Mouse (Mus musculus) heart, embryonic 16.5 days (tissue): ENCODE data around the gene Krtap6-2. TPM values are rescaled to one million over a fixed set of nuclear protein-coding genes. Genes with fewer than 3 reads are reported as not detected.

ENCODE experiments used
- polyA plus RNA-seq: library from polyadenylated mRNA; unstranded; fragments of >200 nt; fragmentation: Nextera tagmentation; extraction: Ambion mirVana; gene quantifications from 2 replicates; pipeline ENCODE4 v1.2.1, GENCODE M21; 2015

Krtap6-2 gene
- polyA plus RNA-seq, 1 experiment from 2014 or later = not detected

Other genes starting within 250 kb of the Krtap6-2 start
- not detected in 2 replicates for gene 1110057P08Rik, start 245.4 kb downstream of the Krtap6-2 start, polyA plus RNA-seq
- not detected in 2 replicates for gene Krtap20-2, start 214.2 kb downstream of the Krtap6-2 start, polyA plus RNA-seq
- not detected in 2 replicates for gene Krtap21-1, start 16.2 kb downstream of the Krtap6-2 start, polyA plus RNA-seq
- not detected in 2 replicates for gene Krtap8-1, start 67.8 kb upstream of the Krtap6-2 start, polyA plus RNA-seq
- not detected in 2 replicates for gene Krtap7-1, start 88.2 kb upstream of the Krtap6-2 start, polyA plus RNA-seq
- gene Krtap11-1, start 151.1 kb upstream of the Krtap6-2 start, polyA plus RNA-seq = not detected in 2 replicates